In genomic region chrX:129781844-129782243, GRCm38 (mm10) we compare ENCODE assay signal across 15 mouse cellular contexts.
"Had no signal": no experiment of that assay in that cellular context is flagged by ENCODE, and none has a peak within 500 bp of the region (broad histone marks: within the 10 kb centered on the region; RNA-seq: fewer than 3 reads in every experiment).

No protein-coding gene starts in this region.

- H3K27me3 ChIP-seq: lung, embryonic 15.5 days; midbrain, embryonic 12.5 days; neural tube, embryonic 12.5 days had no signal

- H3K9ac ChIP-seq: liver, embryonic 14.5 days; lung, embryonic 15.5 days; midbrain, embryonic 12.5 days; neural tube, embryonic 12.5 days had no signal

- H3K36me3 ChIP-seq: lung, embryonic 15.5 days; midbrain, embryonic 10.5 days; midbrain, embryonic 12.5 days; neural tube, embryonic 12.5 days had no signal

- H3K9me3 ChIP-seq: lung, embryonic 15.5 days; midbrain, embryonic 10.5 days; midbrain, embryonic 12.5 days; neural tube, embryonic 12.5 days had no signal

- ATAC-seq: midbrain, embryonic 16.5 days had no signal

- H3K4me3 ChIP-seq: lung, embryonic 15.5 days; midbrain, embryonic 10.5 days; midbrain, embryonic 12.5 days; myocyte; neural tube, embryonic 12.5 days had no signal

- H3K4me1 ChIP-seq: lung, embryonic 15.5 days; midbrain, embryonic 10.5 days; midbrain, embryonic 12.5 days; neural tube, embryonic 12.5 days had no signal

- H3K27ac ChIP-seq: liver, embryonic 14.5 days; lung, embryonic 15.5 days; midbrain, embryonic 10.5 days; midbrain, embryonic 12.5 days; neural tube, embryonic 12.5 days had no signal

- DNase-seq: lung, adult 18-20 months; lung, postnatal 10 days; lung, postnatal 4 days; midbrain, embryonic 14.5 days; right cerebral cortex, postnatal 14 days; thymus, adult 18-20 months; thymus, postnatal 14 days; thymus, postnatal 36 days had no signal
